Mouse (Mus musculus): ENCODE data around the gene Cela3a. TPM values are rescaled to one million over a fixed set of nuclear protein-coding genes. Genes with fewer than 3 reads are reported as not detected.

Gene Cela3a
- polyA plus RNA-seq, 1 experiment: 3.2 TPM

GRCm38 (mm10) chr4:137365356-137366062, 44.1 kb downstream of the Cela3a start:
- DNase-seq (ENCODE audit: low read depth in 1 of 2, low spot score in 2 of 2): peak; percentile 64 to 71
- WGBS: 43% methylated on average over 19 of the region's 19 CpGs
- TF ChIP-seq POLR2A (IDR thresholded peaks at IDR 0.05; ENCODE audit: low read depth, low read length) (no peak), CTCF (IDR thresholded peaks at IDR 0.05; ENCODE audit: extremely low read depth, insufficient read depth, insufficient read length, insufficient replicate concordance) (no peak)
- Histone ChIP-seq H3K27ac (ENCODE audit: insufficient read depth, low read length) (peak overlapping the region; percentile 69), H3K4me3 (ENCODE audit: extremely low read depth, insufficient read depth, insufficient read length) (no peak overlapping the region), H3K27me3 (ENCODE audit: control insufficient read depth, insufficient read depth, low read length) (no peaks in the 10 kb centered on the region), H3K36me3 (ENCODE audit: control insufficient read depth, insufficient read depth, low read length) (no peaks in the 10 kb centered on the region), H3K4me1 (ENCODE audit: control insufficient read depth, insufficient read depth, insufficient read length) (peaks cover 35% of the 10 kb centered on the region; the same call in 1 of the 2 replicates)

- no peaks in the 10 kb centered on the region for H3K27me3 ChIP-seq (ENCODE audit: control insufficient read depth, insufficient read depth, low read length)
- no peak for DNase-seq (ENCODE audit: low read depth in 1 of 2, low spot score in 2 of 2)
- H3K4me3 ChIP-seq (ENCODE audit: extremely low read depth, insufficient read depth, insufficient read length): no peak overlapping the region
- WGBS: 93% methylated on average over 6 of the region's 6 CpGs
- H3K27ac ChIP-seq (ENCODE audit: insufficient read depth, low read length): peak overlapping the region; percentile 69
- peaks cover 29% of the 10 kb centered on the region; the same call in 1 of the 2 replicates for H3K4me1 ChIP-seq (ENCODE audit: control insufficient read depth, insufficient read depth, insufficient read length)
- no peaks in the 10 kb centered on the region for H3K36me3 ChIP-seq (ENCODE audit: control insufficient read depth, insufficient read depth, low read length)
- TF ChIP-seq POLR2A (IDR thresholded peaks at IDR 0.05; ENCODE audit: low read depth, low read length) (no peak), CTCF (IDR thresholded peaks at IDR 0.05; ENCODE audit: extremely low read depth, insufficient read depth, insufficient read length, insufficient replicate concordance) (no peak)
Observed at GRCm38 (mm10) chr4:137364826-137365225, 44.8 kb downstream of the Cela3a start.

- Histone ChIP-seq H3K27ac (ENCODE audit: insufficient read depth, low read length) (no peak overlapping the region), H3K36me3 (ENCODE audit: control insufficient read depth, insufficient read depth, low read length) (no peaks in the 10 kb centered on the region), H3K4me1 (ENCODE audit: control insufficient read depth, insufficient read depth, insufficient read length) (peaks cover 14% of the 10 kb centered on the region; the same call in 1 of the 2 replicates), H3K4me3 (ENCODE audit: extremely low read depth, insufficient read depth, insufficient read length) (no peak overlapping the region), H3K27me3 (ENCODE audit: control insufficient read depth, insufficient read depth, low read length) (0 out of 2 replicates have a peak, but pooled peaks cover 2% of the 10 kb centered on the region)
- no peak for TF ChIP-seq CTCF (IDR thresholded peaks at IDR 0.05; ENCODE audit: extremely low read depth, insufficient read depth, insufficient read length, insufficient replicate concordance)
- TF ChIP-seq POLR2A (IDR thresholded peaks at IDR 0.05; ENCODE audit: low read depth, low read length): no peak
- WGBS: 85% methylated on average over 3 of the region's 3 CpGs
- DNase-seq (ENCODE audit: low read depth in 1 of 2, low spot score in 2 of 2): no peak
Observed at GRCm38 (mm10) chr4:137360996-137361395, 48.6 kb downstream of the Cela3a start.

- Histone ChIP-seq H3K27ac (ENCODE audit: insufficient read depth, low read length) (peak overlapping the region; percentile 87), H3K36me3 (ENCODE audit: control insufficient read depth, insufficient read depth, low read length) (no peaks in the 10 kb centered on the region), H3K4me3 (ENCODE audit: extremely low read depth, insufficient read depth, insufficient read length) (0 out of 2 replicates have a peak overlapping the region, but pooled peaks have one; percentile 28), H3K27me3 (ENCODE audit: control insufficient read depth, insufficient read depth, low read length) (0 out of 2 replicates have a peak, but pooled peaks cover 2% of the 10 kb centered on the region), H3K4me1 (ENCODE audit: control insufficient read depth, insufficient read depth, insufficient read length) (peaks cover 7% of the 10 kb centered on the region)
- no peak for TF ChIP-seq POLR2A (IDR thresholded peaks at IDR 0.05; ENCODE audit: low read depth, low read length)
- TF ChIP-seq CTCF (IDR thresholded peaks at IDR 0.05; ENCODE audit: extremely low read depth, insufficient read depth, insufficient read length, insufficient replicate concordance): no peak
- WGBS: 18% methylated on average over 14 of the region's 14 CpGs
- peak in 1 of 2 experiments; percentile 56 for DNase-seq (ENCODE audit: low read depth in 1 of 2, low spot score in 2 of 2)
Observed at GRCm38 (mm10) chr4:137358291-137359002, 51.1 kb downstream of the Cela3a start.

GRCm38 (mm10) chr4:137357517-137358254, 51.9 kb downstream of the Cela3a start, which contains the start of gene Cdc42:
TSS of gene Cdc42 (minus strand) at chr4:137357720.
- WGBS: under 1% methylated on average over 34 of the region's 44 CpGs
- Histone ChIP-seq H3K27ac (ENCODE audit: insufficient read depth, low read length) (peak within 1 kb of the TSS; percentile 99), H3K4me1 (ENCODE audit: control insufficient read depth, insufficient read depth, insufficient read length) (peaks cover 14% of the 10 kb centered on the region), H3K4me3 (ENCODE audit: extremely low read depth, insufficient read depth, insufficient read length) (peak within 1 kb of the TSS; percentile 94), H3K36me3 (ENCODE audit: control insufficient read depth, insufficient read depth, low read length) (peaks cover 2% of the 10 kb centered on the region; the same call in 1 of the 2 replicates), H3K27me3 (ENCODE audit: control insufficient read depth, insufficient read depth, low read length) (0 out of 2 replicates have a peak, but pooled peaks cover 2% of the 10 kb centered on the region)
- peak; percentile 93 to 98 for DNase-seq (ENCODE audit: low read depth in 1 of 2, low spot score in 2 of 2)
- no peak for TF ChIP-seq CTCF (IDR thresholded peaks at IDR 0.05; ENCODE audit: extremely low read depth, insufficient read depth, insufficient read length, insufficient replicate concordance)
- TF ChIP-seq POLR2A (IDR thresholded peaks at IDR 0.05; ENCODE audit: low read depth, low read length): peak; percentile 96
